Mouse (Mus musculus) thymus, adult 2 months (tissue): ENCODE measurements around the gene Zkscan3.

Experiments used
- CTCF ChIP-seq: fragments of 200-500 bp; IDR thresholded peaks from 2 replicates; pipeline ENCODE4 v1.5.1; 2012; ENCODE audit warnings: mild to moderate bottlenecking, control low read depth, low read length, moderate library complexity, borderline replicate concordance; ENCODE audit not compliant: control insufficient read depth, poor library complexity, insufficient read depth; ENCODE audit errors: extremely low read depth
- POLR2A ChIP-seq: fragments of 200-500 bp; IDR thresholded peaks from 2 replicates; pipeline ENCODE4 v1.6.1; 2012; ENCODE audit warnings: mild to moderate bottlenecking, low read length, control low read depth, moderate library complexity; ENCODE audit not compliant: control insufficient read depth, poor library complexity, insufficient read depth; ENCODE audit errors: extremely low read depth

- TF ChIP-seq CTCF = no peak
- no peak for TF ChIP-seq POLR2A
Measured at GRCm38 (mm10) chr13:21366635-21367034, 35.9 kb downstream of the Zkscan3 start.
